Mouse (Mus musculus) kidney, postnatal 10 days (tissue): ENCODE data around the gene Yaf2.
"Not testable (repeated sequence)": the region's sequence is repeated elsewhere in the genome, so short reads cannot be mapped to it uniquely, and the experiment has no call there.

Source experiments
- DNase-seq: peaks from one replicate; pipeline ENCODE4 v3.0.0; 2021; ENCODE audit warnings: mixed read lengths

Gene Yaf2

GRCm38 (mm10) chr15:93336925-93337761 is at the start of gene Yaf2:
Gene Yaf2, minus strand, starts transcription at chr15:93336935.
- peak; percentile 93 for DNase-seq

GRCm38 (mm10) chr15:93381337-93381736 is 44.6 kb upstream of the Yaf2 start:
- no peak for DNase-seq

GRCm38 (mm10) chr15:93379177-93379576 is 42.4 kb upstream of the Yaf2 start:
- no peak for DNase-seq

GRCm38 (mm10) chr15:93375696-93376095 is 39.0 kb upstream of the Yaf2 start:
- no peak for DNase-seq

GRCm38 (mm10) chr15:93372525-93373119 is 35.9 kb upstream of the Yaf2 start:
- not testable (repeated sequence) for DNase-seq

GRCm38 (mm10) chr15:93371838-93372237 is 35.1 kb upstream of the Yaf2 start:
- no peak for DNase-seq

- peak; percentile 22 for DNase-seq
Measured at GRCm38 (mm10) chr15:93368558-93368957, 31.8 kb upstream of the Yaf2 start.

GRCm38 (mm10) chr15:93365561-93365960 is 28.8 kb upstream of the Yaf2 start:
- DNase-seq = peak; percentile 64

- DNase-seq = no peak
Measured at GRCm38 (mm10) chr15:93358346-93359095, 21.8 kb upstream of the Yaf2 start.

- DNase-seq = no peak
Measured at GRCm38 (mm10) chr15:93340630-93341379, 4.1 kb upstream of the Yaf2 start.

- no peak for DNase-seq
Measured at GRCm38 (mm10) chr15:93336658-93336924, 144 bp downstream of the Yaf2 start.

- peak; percentile 79 for DNase-seq
Measured at GRCm38 (mm10) chr15:93335821-93336657, 696 bp downstream of the Yaf2 start.

GRCm38 (mm10) chr15:93331256-93331655 is 5.5 kb downstream of the Yaf2 start:
- DNase-seq = no peak

GRCm38 (mm10) chr15:93327235-93327634 is 9.5 kb downstream of the Yaf2 start:
- no peak for DNase-seq

GRCm38 (mm10) chr15:93326651-93327050 is 10.1 kb downstream of the Yaf2 start:
- no peak for DNase-seq

GRCm38 (mm10) chr15:93325360-93325759 is 11.4 kb downstream of the Yaf2 start:
- DNase-seq = no peak

- DNase-seq = no peak
Measured at GRCm38 (mm10) chr15:93318781-93319180, 18.0 kb downstream of the Yaf2 start.

- not testable (repeated sequence) for DNase-seq
Measured at GRCm38 (mm10) chr15:93310304-93310703, 26.4 kb downstream of the Yaf2 start.

GRCm38 (mm10) chr15:93298197-93298596 is 38.5 kb downstream of the Yaf2 start:
- DNase-seq = no peak

- DNase-seq = no peak
Measured at GRCm38 (mm10) chr15:93294483-93294882, 42.3 kb downstream of the Yaf2 start.

- no peak for DNase-seq
Measured at GRCm38 (mm10) chr15:93288321-93288720, 48.4 kb downstream of the Yaf2 start.

GRCm38 (mm10) chr15:93287628-93288027 is 49.1 kb downstream of the Yaf2 start:
- DNase-seq = no peak
